9 mouse cellular contexts compared by ENCODE assay signal in genomic region chr11:88291688-88292087, GRCm38 (mm10). TPM values are rescaled to one million over a fixed set of nuclear protein-coding genes. Genes with fewer than 3 reads are reported as not detected.
DNase-seq lines count a peak whose midpoint lies in the region; ATAC-seq and TF ChIP-seq lines count a peak whose summit lies in the region.
"Had no signal": no experiment of that assay in that cellular context is flagged by ENCODE, and none has a peak within 500 bp of the region (broad histone marks: within the 10 kb centered on the region; RNA-seq: fewer than 3 reads in every experiment).

No protein-coding gene starts in this region.

- H3ac ChIP-seq in C2C12 (ENCODE audit: control insufficient read depth, insufficient read length, low read depth) = no peak overlapping the region

- intact Hi-C loops in heart, postnatal 36 days (cut with DNase I) = loop anchor here (1.0 to 5.0 kb wide), 3 partner anchors 121 to 532 kb away; no protein-coding TSS in a partner anchor

- ATAC-seq in kidney, embryonic 15.5 days (replicated peaks; ENCODE audit: low FRiP score) = no peak

- H3K79me3 ChIP-seq in C2C12 (ENCODE audit: low read depth) = no peaks in the 10 kb centered on the region

- H3K4me3 ChIP-seq in kidney, embryonic 15.5 days (replicated peaks) = no peak overlapping the region
- H3K4me3 ChIP-seq in C2C12 (ENCODE audit: insufficient read depth, poor library complexity, severe bottlenecking) = no peak overlapping the region

- no peak overlapping the region for H3K9ac ChIP-seq in kidney, embryonic 15.5 days

- no peak overlapping the region for H3K4me2 ChIP-seq in kidney, embryonic 15.5 days

- H3K27ac ChIP-seq in kidney, embryonic 15.5 days = no peak overlapping the region

- H3K79me2 ChIP-seq in C2C12 (ENCODE audit: control insufficient read depth, insufficient read depth) = no peaks in the 10 kb centered on the region

- DNase-seq in adrenal gland, postnatal 25 days = peak; percentile 31
- no peak for DNase-seq in adrenal gland, adult 2 months
- DNase-seq in kidney, adult 18-20 months = peak; percentile 34
- peak; percentile 21 to 26 for DNase-seq in heart, postnatal 36 days
- no peak for DNase-seq in spleen, postnatal 36 days (ENCODE audit: low spot score in 2 of 2)
- DNase-seq in frontal cortex, postnatal 25 days (ENCODE audit: low spot score in 2 of 2) = no peak

- peak; percentile 6 for TF ChIP-seq CTCF in C2C12 (IDR thresholded peaks at IDR 0.05; ENCODE audit: control insufficient read depth, insufficient read depth, insufficient read length)

- 36% methylated on average over 4 of the region's 4 CpGs for WGBS in kidney, embryonic 15.5 days

- no peaks in the 10 kb centered on the region for H3K36me3 ChIP-seq in kidney, embryonic 15.5 days
- no peaks in the 10 kb centered on the region for H3K36me3 ChIP-seq in C2C12 (ENCODE audit: control insufficient read depth, insufficient read depth)
- H3K36me3 ChIP-seq: G1E had no signal

- H3K27me3 ChIP-seq in kidney, embryonic 15.5 days = peaks cover 23% of the 10 kb centered on the region
- H3K27me3 ChIP-seq in C2C12 (ENCODE audit: control insufficient read depth, insufficient read depth, insufficient read length) = peaks cover 10% of the 10 kb centered on the region

- H3K4me1 ChIP-seq in kidney, embryonic 15.5 days = peaks cover 49% of the 10 kb centered on the region

- no peaks in the 10 kb centered on the region for H3K9me3 ChIP-seq in kidney, embryonic 15.5 days (replicated peaks)
- H3K9me3 ChIP-seq: G1E had no signal

TF ChIP-seq in C2C12, 6 proteins besides CTCF, POLR2A, EP300 and RAD21:
- TF ChIP-seq CEBPB (IDR thresholded peaks at IDR 0.05; ENCODE audit: low read depth) = no peak
- TF ChIP-seq FOSL1 (IDR thresholded peaks at IDR 0.05; ENCODE audit: insufficient read depth, low read length, poor library complexity, severe bottlenecking) = no peak
- TF ChIP-seq MYOD1 (IDR thresholded peaks at IDR 0.05; ENCODE audit: control insufficient read depth, insufficient read length, low read depth) = no peak
- TF ChIP-seq MAX (IDR thresholded peaks at IDR 0.05) = no peak
- TF ChIP-seq MYOG (IDR thresholded peaks at IDR 0.05; ENCODE audit: control insufficient read depth, extremely low read depth, insufficient read length) = no peak
- TF ChIP-seq USF1 (IDR thresholded peaks at IDR 0.05; ENCODE audit: low read depth) = no peak
TF ChIP-seq in C2C12: peak in this region for 0.

RNA-seq across cellular contexts. Expression of gene Ccdc182, which starts 2.2 kb away (rescaled TPM):
- not detected in 2 replicates for total RNA-seq in adrenal gland, postnatal 25 days (2021)
- total RNA-seq in adrenal gland, adult 2 months (2021) = not detected
- polyA plus RNA-seq in adrenal gland, adult 2 months (2012; rRNA removed) = not detected in 2 replicates
- 3.1 and 3.7 TPM in 2 replicates for polyA plus RNA-seq in kidney, embryonic 15.5 days (2015; fragmentation: Nextera tagmentation; extraction: Ambion mirVana)
- polyA plus RNA-seq in C2C12 (2012; fragmentation: generic; extraction: Trizol) = not detected
- total RNA-seq in heart, postnatal 36 days (2021) = not detected
- total RNA-seq: G1E had no signal
- polyA plus RNA-seq: G1E had no signal

Comparison
In these comparisons a context has a peak if more than half of its experiments do, and no peak if none do; other contexts are left out.
1. DNase-seq: peak in adrenal gland, postnatal 25 days (single experiment), kidney, adult 18-20 months (single experiment) and heart, postnatal 36 days (2 of 2); none in adrenal gland, adult 2 months (single experiment), spleen, postnatal 36 days (0 of 2) and frontal cortex, postnatal 25 days (0 of 2).